Mouse (Mus musculus) heart, embryonic 14.5 days (tissue): ENCODE results near the gene Stk38l. TPM values are rescaled to one million over a fixed set of nuclear protein-coding genes. Genes with fewer than 3 reads are reported as not detected.
"Not testable (repeated sequence)": the region's sequence is repeated elsewhere in the genome, so short reads cannot be mapped to it uniquely, and the experiment has no call there.

Source experiments
- ATAC-seq: fragments of 200-750 bp; cut with Nextera tagmentation; 2 replicates; pipeline ENCODE4 v1.8.0; 2017; ENCODE audit warnings: low read depth, moderate TSS enrichment; ENCODE audit not compliant: insufficient number of reproducible peaks, insufficient read depth, low FRiP score
- H3K27ac ChIP-seq, 2 experiments: fragments of 200-500 bp in 1 of 2; fragments of 300-500 bp in 1 of 2; sonication (generic) in 1 of 2; replicated peaks in 1 of 2; 2 replicates each; pipeline ENCODE4 v1.5.1; 2012 to 2014; ENCODE audit warnings: low read depth in 2 of 2, low read length in 2 of 2, control low read depth in 1 of 2, mild to moderate bottlenecking in 1 of 2, mixed read lengths in 1 of 2; ENCODE audit not compliant: control insufficient read depth in 1 of 2, insufficient read depth in 1 of 2
- H3K27me3 ChIP-seq: fragments of 300-500 bp; sonication (generic); 2 replicates; pipeline ENCODE4 v1.6.1; 2014; ENCODE audit warnings: mild to moderate bottlenecking, low read length, control low read depth; ENCODE audit not compliant: control insufficient read depth, insufficient read depth
- H3K36me3 ChIP-seq: fragments of 300-500 bp; sonication (generic); 2 replicates; pipeline ENCODE4 v1.6.1; 2014; ENCODE audit warnings: mild to moderate bottlenecking, control low read depth, low read length, mixed read lengths; ENCODE audit not compliant: control insufficient read depth, insufficient read depth
- H3K4me1 ChIP-seq, 2 experiments: fragments of 200-500 bp in 1 of 2; fragments of 300-500 bp in 1 of 2; sonication (generic) in 1 of 2; 2 replicates each; pipeline ENCODE4 v1.6.1; 2012 to 2014; ENCODE audit warnings: low read length in 2 of 2, control low read depth in 1 of 2, mixed read lengths in 1 of 2; ENCODE audit not compliant: control insufficient read depth in 2 of 2, insufficient read depth in 2 of 2
- H3K4me2 ChIP-seq: fragments of 300-500 bp; sonication (generic); 2 replicates; pipeline ENCODE4 v1.6.1; 2014; ENCODE audit warnings: mild to moderate bottlenecking, low read length
- H3K4me3 ChIP-seq, 2 experiments: fragments of 200-500 bp in 1 of 2; fragments of 300-500 bp in 1 of 2; sonication (generic) in 1 of 2; 2 replicates each; pipeline ENCODE4 v1.5.1; 2012 to 2014; ENCODE audit warnings: low read length in 2 of 2, mild to moderate bottlenecking in 2 of 2, control low read depth in 1 of 2, low read depth in 1 of 2, moderate library complexity in 1 of 2; ENCODE audit not compliant: control insufficient read depth in 1 of 2, insufficient read depth in 1 of 2
- H3K9ac ChIP-seq: fragments of 300-500 bp; sonication (generic); 2 replicates; pipeline ENCODE4 v1.6.1; 2014; ENCODE audit warnings: mild to moderate bottlenecking, low read length
- H3K9me3 ChIP-seq: fragments of 300-500 bp; sonication (generic); 2 replicates; pipeline ENCODE4 v1.6.1; 2016; ENCODE audit warnings: low read length, control low read depth; ENCODE audit not compliant: control insufficient read depth
- WGBS: fragments of 180-500 bp; shearing (Covaris S2); extraction: QIAGEN DNeasy Blood & Tissue Kit; methylation state at CpG from one replicate; pipeline ENCODE4 v1.1.7; 2014; 5-methylcytosine and 5-hydroxymethylcytosine counted together
- polyA plus RNA-seq: library from polyadenylated mRNA; unstranded; fragments of >200 nt; fragmentation: Nextera tagmentation; extraction: Ambion mirVana; gene quantifications from 2 replicates; pipeline ENCODE4 v1.2.1, GENCODE M21; 2014

The Stk38l gene
- polyA plus RNA-seq, 1 experiment from 2014 or later, result 43.2 TPM

DNA sequence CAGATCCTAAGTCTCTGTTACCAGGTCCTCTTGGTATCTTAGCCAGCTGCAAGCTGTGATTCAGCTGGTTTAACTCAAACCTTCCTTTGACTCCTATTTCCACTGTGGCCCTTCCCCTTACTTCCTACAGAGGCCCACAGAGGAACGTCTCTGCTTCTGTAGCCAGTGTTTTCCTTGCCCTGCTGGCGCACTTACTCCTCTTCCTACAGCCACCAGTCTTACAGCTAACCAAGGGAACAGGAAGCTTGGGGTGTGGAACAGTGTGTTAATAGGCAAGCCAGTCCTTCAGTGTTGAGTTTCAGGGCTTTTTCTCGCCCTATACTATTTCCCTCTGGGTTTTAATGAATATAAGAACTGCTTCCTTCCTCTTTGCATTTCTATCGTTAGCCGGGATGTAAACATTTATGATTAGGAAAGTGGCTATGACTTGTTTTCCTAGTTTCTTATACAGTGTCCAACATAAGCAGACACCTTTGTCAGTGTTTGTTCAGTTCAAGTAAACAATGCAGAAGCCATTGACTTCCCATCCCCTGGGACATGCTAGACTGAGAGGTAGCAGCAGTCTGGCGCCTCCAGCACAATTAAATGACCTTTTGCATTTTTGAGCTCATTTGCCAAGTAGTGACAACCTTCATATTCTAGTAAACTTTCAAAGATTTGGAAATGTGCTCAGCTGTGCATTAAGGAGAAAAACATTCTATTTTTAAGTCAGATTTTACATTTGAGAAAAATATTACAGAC is 45.4 kb downstream of the Stk38l start:
- Histone ChIP-seq H3K9ac (no peak overlapping the region), H3K4me3 (no peak overlapping the region), H3K4me2 (no peak overlapping the region), H3K27ac (peak overlapping the region; percentile 31 to 50), H3K27me3 (no peaks in the 10 kb centered on the region), H3K4me1 (peaks cover 0 to 6% of the 10 kb centered on the region in 2 experiments; a peak in 1 of 4 replicates), H3K36me3 (peaks cover 93% of the 10 kb centered on the region), H3K9me3 (no peaks in the 10 kb centered on the region)
- WGBS, result 58% methylated on average over 6 of the region's 6 CpGs
- ATAC-seq, result no peak

DNA sequence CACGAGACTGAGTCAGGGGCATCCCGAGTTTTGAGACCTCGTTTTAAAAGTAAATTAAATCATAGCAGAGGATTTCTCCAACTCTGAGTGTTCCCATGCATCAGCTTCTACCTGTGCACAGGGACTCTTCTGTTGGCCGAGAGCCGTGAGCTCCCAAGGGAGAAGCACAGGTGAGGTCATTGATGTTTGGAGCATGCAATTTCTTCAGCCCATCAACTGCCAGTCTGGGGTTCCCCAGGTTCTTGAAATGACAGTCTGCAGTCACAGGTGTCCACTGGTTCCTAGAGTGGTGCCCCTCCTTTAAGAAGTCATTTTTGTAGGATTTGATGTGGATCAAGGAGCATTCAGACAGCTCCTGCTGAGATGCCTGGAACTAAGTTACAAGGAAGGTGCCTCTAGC is 46.0 kb downstream of the Stk38l start:
- Histone ChIP-seq H3K9me3 (no peaks in the 10 kb centered on the region), H3K36me3 (peaks cover 94% of the 10 kb centered on the region), H3K27ac (no peak overlapping the region), H3K9ac (no peak overlapping the region), H3K27me3 (no peaks in the 10 kb centered on the region), H3K4me2 (no peak overlapping the region), H3K4me3 (no peak overlapping the region), H3K4me1 (peaks cover 0 to 6% of the 10 kb centered on the region in 2 experiments; a peak in 1 of 4 replicates)
- WGBS, result 86% methylated on average over 5 of the region's 5 CpGs
- ATAC-seq, result no peak

DNA sequence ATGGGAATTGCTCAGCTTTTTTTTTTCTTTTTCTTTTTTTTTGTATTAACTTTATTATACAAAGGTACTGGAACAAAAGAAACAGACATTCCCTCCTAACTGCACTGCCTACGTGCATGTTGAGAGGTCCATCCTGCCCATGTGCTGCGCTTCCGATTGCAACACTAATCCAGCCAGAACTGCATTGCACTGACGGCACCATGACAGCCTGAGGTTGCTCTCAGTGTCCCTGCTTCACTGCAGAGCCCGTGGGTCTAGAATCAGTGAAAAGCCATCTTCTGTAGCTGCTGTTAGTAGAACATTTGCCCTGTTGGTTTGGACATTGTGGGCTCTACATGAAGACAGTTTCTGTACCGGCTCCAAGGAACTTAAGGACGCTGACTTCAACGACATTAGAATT is 51.1 kb downstream of the Stk38l start:
- WGBS, result 65% methylated on average over 8 of the region's 8 CpGs
- not testable (repeated sequence) for H3K27ac ChIP-seq, ATAC-seq, H3K27me3 ChIP-seq, H3K4me2 ChIP-seq, H3K9ac ChIP-seq, H3K4me3 ChIP-seq, H3K9me3 ChIP-seq
- Histone ChIP-seq H3K4me1 (peaks cover 7 to 10% of the 10 kb centered on the region in 2 experiments), H3K36me3 (peaks cover 69% of the 10 kb centered on the region)

DNA sequence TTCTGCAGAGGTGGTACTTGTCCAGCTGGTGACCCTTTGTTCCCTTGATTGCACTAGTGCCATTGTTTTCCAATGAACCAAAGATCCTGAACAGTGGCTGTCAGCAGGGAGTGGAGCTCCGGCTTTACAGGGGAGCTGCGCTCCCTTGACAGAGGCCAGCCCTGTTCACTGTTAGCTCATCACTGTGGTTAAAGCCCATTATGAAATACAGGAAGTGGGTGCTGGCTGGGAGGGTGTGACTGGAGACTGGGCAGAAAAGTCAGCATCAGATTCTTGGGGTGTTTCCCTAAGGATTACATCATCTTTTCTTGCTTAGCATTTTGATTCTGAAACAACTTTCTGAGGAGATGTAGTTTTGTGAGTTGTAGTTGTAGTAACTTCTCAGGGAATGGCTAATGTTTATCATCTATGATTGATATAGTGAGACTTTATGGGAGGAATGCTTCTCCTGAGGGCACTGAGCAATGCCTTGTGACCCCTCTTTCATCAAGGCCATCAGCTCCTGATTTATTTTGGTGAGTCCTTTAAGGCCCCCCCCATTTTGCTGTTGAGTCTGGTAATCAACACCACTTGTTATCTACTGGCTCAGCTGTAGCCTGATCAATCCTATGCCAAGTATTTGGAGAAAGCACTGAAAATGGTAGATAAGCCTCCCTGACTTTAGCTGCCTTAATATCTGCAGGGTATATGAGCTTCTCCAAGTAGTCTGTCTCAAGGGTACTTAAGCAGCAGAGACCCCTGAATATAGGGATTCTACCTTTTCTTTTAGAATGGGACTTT is 52.0 kb downstream of the Stk38l start:
- no peak overlapping the region for H3K4me2 ChIP-seq
- H3K27me3 ChIP-seq, result no peaks in the 10 kb centered on the region
- 0 out of 2 replicates have a peak, but pooled peaks have one; percentile 35 for ATAC-seq
- peaks cover 60% of the 10 kb centered on the region for H3K36me3 ChIP-seq
- H3K4me1 ChIP-seq, result peaks cover 7 to 10% of the 10 kb centered on the region in 2 experiments
- H3K27ac ChIP-seq, result no peak overlapping the region; a peak in 1 of 4 replicates
- 8% methylated on average over 2 of the region's 2 CpGs for WGBS
- no peak overlapping the region for H3K4me3 ChIP-seq
- H3K9ac ChIP-seq, result no peak overlapping the region
- H3K9me3 ChIP-seq, result no peaks in the 10 kb centered on the region

DNA sequence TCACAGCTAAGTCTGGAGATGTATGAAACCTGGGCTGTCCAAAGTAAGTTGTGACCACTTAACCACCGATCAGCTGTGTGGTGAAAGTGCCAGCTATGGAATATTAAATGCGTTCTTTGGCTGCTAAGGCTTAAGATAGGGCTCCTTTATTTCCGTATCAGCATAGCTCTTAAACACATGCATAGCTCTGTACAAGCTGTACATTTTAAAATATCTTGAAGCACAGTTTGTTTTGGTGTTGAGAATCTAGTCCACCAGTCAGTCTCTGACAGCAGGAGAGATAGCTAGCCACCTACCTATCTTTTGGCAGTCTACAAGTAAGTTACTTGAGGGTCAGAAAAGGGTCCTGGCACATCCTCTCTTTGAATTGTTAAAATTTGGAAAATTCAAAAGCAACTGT is 53.3 kb downstream of the Stk38l start:
- 68% methylated on average over 3 of the region's 3 CpGs for WGBS
- H3K27ac ChIP-seq, result no peak overlapping the region
- H3K4me1 ChIP-seq, result peaks cover 7 to 10% of the 10 kb centered on the region in 2 experiments
- no peak overlapping the region for H3K9ac ChIP-seq
- peaks cover 50% of the 10 kb centered on the region for H3K36me3 ChIP-seq
- H3K4me3 ChIP-seq, result no peak overlapping the region
- H3K9me3 ChIP-seq, result no peaks in the 10 kb centered on the region
- H3K27me3 ChIP-seq, result no peaks in the 10 kb centered on the region
- H3K4me2 ChIP-seq, result no peak overlapping the region
- ATAC-seq, result no peak

GRCm38 (mm10) chr6:146781566-146781965 is 56.8 kb downstream of the Stk38l start:
- no peak for ATAC-seq
- Histone ChIP-seq H3K4me1 (peaks cover 3 to 8% of the 10 kb centered on the region in 2 experiments), H3K36me3 (peaks cover 22% of the 10 kb centered on the region), H3K9ac (no peak overlapping the region), H3K27ac (no peak overlapping the region), H3K27me3 (no peaks in the 10 kb centered on the region), H3K4me3 (no peak overlapping the region), H3K4me2 (no peak overlapping the region), H3K9me3 (0 out of 2 replicates have a peak, but pooled peaks cover 3% of the 10 kb centered on the region)
- 89% methylated on average over 3 of the region's 3 CpGs for WGBS

DNA sequence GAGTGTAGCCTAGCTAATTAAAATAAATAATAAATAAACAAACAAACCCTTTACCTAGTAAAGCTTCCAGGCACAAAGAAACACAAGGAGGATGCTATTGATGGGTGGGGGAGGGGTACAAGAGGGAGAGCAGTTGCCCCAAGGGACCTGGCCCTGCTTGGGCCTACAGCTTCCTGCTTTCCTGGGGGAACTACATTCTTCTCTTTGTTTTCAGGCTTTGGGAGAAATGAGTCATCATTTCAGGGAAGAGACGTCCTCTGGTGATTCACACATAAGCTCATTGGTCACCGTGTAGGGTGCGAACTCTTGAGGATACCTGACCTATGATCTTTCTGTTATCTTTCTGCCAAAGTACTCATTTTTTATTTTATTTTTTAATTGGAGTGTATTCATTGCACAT is 68.7 kb downstream of the Stk38l start:
- Histone ChIP-seq H3K4me1 (peaks cover 3 to 11% of the 10 kb centered on the region in 2 experiments; a peak in 3 of 4 replicates), H3K36me3 (no peaks in the 10 kb centered on the region), H3K9me3 (no peaks in the 10 kb centered on the region), H3K4me3 (no peak overlapping the region), H3K27ac (no peak overlapping the region), H3K27me3 (0 out of 2 replicates have a peak, but pooled peaks cover 3% of the 10 kb centered on the region), H3K4me2 (no peak overlapping the region), H3K9ac (no peak overlapping the region)
- no peak for ATAC-seq
- 44% methylated on average over 3 of the region's 3 CpGs for WGBS
